Mouse (Mus musculus) lung, adult 2 months (tissue): ENCODE results near the gene Adamts1.

Experiments used
- CTCF ChIP-seq: fragments of 200-500 bp; IDR thresholded peaks from 2 replicates; pipeline ENCODE4 v1.5.1; 2011; ENCODE audit warnings: mild to moderate bottlenecking, low read length, control low read depth; ENCODE audit not compliant: insufficient read depth
- POLR2A ChIP-seq: fragments of 200-500 bp; IDR thresholded peaks from 2 replicates; pipeline ENCODE4 v1.6.1; 2011; ENCODE audit warnings: low read depth, mild to moderate bottlenecking, control low read depth, low read length, borderline replicate concordance; ENCODE audit errors: extremely low read depth

DNA sequence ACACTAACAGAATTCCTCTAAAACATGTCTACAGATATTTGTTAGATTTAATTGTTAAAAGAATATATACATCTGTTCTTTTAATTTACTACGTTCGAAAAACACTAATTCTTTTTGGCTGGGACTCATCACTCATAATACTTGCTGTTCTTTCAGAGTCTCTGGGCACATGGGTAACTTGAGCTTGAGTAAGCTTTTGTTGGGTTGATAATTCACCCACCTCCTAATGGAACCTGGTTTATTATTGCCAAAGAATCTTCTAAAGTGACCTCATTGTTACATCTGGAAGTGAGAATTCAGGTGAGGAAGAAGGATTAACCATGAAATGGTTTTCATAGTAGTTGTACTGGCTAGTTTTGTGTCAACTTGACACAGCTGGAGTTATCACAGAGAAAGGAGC is 21.8 kb downstream of the Adamts1 start:
- no peak for TF ChIP-seq CTCF
- TF ChIP-seq POLR2A = no peak
